Mouse (Mus musculus): ENCODE data around the gene 4930558K02Rik. TPM values are rescaled to one million over a fixed set of nuclear protein-coding genes. Genes with fewer than 3 reads are reported as not detected.

The 4930558K02Rik gene
- total RNA-seq (2021) = under 1 TPM in 1 of 2 experiments, not detected in 1; 0.37 TPM
- long read RNA-seq = 0 reads

DNA sequence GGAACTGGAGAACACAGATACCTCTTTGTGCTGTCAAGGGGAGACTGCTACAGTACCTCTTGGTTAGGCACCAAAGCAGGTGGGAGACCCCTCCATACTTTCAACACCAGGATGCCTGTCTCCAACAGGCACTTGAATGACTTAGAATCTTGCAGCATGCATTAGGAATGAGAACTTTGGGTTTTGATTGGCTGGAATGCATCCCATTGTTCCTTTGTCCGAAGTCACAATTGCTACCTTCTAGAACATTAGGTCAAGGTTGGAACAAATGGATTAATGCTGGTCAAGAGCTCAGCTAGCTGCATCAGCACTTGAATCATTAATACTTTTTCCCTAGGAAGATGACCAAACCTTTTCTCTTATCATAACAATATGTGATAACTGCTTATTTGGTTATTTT, at the start of gene 4930558K02Rik:
Gene 4930558K02Rik (minus strand): TSS at position 101 of the 400 bp plus-strand sequence.
- DNase-seq (ENCODE audit: low spot score in 2 of 2) = no peak

DNA sequence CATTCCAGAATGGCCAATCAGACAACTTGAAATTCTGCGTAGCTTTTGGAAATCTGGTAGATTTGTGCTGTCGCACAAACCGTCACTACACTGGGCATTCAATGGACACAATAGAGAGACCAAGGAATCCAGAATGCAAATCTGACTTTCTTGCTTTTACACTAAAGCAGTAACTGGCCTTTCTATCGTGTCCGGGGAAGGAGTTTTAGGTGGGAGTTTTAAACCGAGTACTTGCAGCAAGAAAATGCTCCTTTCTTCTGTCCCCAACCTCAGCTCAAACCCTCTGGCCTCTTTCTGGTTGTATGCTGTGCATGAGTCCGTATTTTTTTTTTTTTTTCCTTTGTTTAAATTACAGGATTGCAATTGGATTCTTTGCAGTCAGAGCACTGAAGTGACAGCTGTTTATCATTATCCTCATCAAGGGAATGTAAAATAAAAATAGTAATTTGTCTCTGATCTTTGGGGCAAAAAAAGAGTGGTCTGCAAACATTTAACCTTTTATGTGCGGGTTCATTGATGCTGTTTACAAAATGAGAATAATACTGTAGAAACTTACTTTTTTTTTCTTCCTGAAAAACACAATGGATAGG, 44.3 kb upstream of the 4930558K02Rik start:
- no peak for DNase-seq (ENCODE audit: low spot score in 2 of 2)

DNA sequence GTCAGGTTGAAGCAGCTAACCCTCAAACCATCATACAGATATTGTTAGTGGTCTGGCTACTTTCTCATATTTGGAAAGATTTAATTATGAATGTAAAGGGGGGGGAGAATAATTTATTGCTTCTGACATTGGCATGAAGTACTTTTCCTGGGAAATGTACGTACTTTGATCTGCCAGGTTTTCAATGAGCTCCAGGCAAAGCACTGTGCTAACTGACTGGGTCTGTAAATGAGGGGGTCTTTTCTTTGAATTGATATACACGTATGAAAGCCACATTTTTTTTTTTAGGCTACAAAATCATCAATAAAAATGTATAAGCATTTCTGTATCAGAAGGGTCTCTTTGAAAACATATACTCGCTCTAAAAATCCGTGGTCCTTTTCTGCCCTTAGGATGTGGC, 41.3 kb upstream of the 4930558K02Rik start:
- DNase-seq (ENCODE audit: low spot score in 2 of 2) = no peak

DNA sequence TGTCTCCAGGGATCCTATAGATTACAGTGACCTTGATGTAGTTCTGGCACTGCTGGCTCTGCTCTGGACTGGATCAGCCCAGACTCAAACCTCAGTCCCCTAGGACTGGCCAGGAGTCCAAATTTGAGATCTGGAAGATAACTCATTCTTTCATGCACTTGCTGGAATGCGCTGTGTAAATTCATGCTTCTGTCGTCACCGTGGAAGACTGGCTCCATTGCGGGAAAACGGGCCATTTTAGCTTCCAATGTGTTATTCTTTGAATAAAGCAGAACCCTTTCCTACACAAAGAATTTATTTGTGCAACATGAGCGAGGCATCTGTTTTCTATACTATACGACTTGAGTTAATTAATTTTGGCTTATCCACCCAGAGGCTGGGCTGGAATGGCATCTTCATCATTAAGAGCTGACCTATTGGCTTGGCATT, 40.9 kb upstream of the 4930558K02Rik start:
- DNase-seq (ENCODE audit: low spot score in 2 of 2) = no peak

DNA sequence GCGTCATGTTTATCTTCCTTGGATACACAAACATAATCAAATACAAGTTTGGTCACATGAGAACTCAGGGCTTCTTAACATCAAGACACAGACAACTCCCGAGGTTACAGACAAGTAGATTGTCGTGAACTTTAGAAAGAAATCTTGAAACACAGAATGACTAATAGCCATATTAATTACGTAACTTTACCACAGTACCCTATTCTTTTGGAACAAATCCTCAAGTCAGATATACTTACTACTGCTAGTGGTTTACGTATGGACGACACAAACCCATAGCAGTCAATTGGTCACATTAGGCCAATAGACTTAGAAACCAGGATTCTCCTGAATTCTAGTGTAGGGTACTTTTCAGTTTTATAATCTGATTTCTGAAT, 39.2 kb upstream of the 4930558K02Rik start:
- DNase-seq (ENCODE audit: low spot score in 2 of 2) = no peak

DNA sequence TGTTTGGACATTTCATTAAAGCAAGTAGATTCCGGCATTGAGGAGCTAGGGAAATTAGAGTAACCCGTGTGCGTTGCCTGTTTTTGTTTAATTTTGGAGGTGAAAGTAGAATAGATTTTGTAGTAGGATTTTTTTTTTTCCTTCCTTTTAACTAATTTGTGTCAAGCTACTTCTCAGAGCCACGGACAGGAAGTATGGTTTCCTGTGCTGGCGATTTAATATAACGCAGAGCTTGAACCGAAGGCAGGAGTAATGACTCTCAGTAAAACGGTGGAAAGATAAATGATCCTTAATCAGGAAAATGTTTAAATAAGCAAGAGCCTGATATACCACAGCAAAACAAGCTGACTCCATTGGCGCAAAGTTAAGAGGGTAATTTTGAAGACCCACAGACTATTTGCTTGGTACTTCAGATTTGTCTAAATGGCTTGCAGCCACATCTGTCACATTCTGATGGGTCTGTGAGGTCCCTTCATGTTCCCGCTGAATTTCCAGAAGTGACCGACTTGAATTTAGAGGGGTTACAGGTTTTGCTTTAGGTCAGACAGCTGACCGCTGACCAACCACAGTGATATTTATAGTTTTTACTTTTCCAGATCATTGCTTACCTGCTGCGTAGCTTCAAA, 38.7 kb upstream of the 4930558K02Rik start:
- no peak for DNase-seq (ENCODE audit: low spot score in 2 of 2)

DNA sequence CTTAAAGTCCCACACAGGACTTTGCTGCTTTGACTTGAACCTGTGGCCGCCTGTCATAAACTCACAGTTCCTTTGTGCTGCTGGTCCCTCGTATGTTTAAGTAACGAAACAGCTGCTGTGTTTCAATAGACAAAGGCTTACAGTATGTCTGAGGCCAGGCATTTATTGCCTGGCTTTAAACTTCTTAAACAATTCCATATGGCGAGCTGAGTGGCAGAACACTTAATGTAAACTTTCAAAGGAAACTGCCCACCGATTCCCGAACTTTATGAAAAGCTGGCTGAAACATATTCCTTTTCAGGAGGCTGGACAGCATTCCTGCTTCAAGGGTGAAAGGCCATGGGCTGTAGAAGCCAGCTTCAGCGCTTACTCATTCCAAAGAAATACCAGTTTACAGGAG, 37.5 kb upstream of the 4930558K02Rik start:
- DNase-seq (ENCODE audit: low spot score in 2 of 2) = no peak

DNA sequence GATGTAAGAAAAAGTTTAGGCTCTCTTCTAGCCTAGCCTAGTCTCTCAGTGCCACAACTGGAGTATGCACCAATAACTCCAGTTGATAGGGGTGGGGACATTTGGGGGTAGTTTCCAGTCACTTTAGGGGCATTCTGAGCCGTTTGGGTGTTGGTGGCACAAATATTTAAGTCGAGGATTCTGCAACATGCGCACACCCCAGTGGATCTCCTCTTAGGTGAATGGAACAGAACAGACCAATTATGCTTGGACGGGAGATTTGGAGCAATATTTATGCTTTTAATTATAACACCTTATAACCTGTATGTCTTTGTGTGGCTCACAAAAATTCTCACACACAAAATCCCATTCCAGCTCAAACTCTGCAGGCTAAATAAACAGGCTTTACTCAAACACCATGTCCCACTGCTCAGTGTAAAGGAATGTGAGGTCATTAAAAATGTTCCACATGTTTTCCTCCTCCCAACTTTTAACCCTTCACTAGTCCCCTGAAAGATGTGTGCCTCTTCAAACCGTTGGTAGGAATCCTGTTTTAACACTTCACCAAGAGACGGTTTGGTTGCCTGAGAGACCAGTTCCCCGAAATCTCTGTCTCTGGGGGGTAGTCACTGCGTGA, 35.9 kb upstream of the 4930558K02Rik start:
- DNase-seq (ENCODE audit: low spot score in 2 of 2) = no peak

DNA sequence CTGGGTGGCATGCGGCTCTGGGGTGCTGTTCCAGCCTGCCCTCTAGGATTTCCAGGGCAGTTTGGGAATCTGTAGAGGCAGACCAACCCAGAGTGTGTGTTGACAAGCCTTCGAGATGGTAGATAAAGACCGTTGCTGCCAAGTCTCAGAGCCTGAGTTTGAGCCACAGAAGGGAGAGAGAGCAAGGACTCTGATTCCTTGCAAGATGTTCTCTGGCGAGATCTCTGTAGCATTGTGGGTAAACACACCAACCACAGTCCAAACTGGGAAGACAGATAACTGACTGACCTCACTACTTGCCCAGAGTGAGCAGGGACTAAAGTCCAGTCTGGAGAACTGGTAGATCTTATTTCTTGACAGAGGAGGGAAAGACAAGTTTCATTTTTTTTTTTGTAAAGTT, 34.1 kb upstream of the 4930558K02Rik start:
- no peak for DNase-seq (ENCODE audit: low spot score in 2 of 2)

DNA sequence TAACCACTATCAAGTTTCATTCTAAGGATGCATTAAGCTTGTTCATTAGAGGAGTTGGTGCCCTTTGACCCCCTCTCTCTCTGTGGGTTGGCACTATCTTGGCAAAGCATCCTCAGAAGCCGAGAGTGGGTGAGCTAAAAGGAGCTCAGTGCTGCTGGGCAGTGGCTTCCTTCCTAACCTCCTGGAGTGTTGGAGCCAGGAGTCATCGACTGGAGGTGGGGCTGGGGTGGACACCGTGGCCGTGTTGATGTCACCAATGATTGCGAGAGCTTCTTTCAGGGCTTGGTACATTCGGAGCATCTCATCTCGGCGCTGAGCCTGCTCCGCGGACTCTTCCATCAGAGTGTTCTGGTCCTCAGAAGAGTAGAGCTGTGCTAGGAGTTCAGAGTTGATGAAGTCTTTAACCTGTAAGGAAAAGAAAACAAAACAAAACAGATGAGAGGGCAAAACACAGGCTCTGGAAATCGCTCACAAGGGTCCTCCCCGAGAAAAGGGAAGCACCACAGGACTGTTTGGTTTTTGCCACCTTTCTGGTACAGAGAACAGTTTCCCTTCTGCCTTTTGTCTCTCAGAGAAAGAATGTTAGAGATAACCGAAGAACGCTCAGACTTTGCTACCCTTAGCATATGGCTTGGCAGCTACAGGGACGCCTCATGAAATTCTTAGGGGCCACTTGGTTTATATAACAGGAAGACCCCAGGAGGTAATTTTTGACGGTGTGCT, 32.2 kb upstream of the 4930558K02Rik start:
- DNase-seq (ENCODE audit: low spot score in 2 of 2) = no peak

DNA sequence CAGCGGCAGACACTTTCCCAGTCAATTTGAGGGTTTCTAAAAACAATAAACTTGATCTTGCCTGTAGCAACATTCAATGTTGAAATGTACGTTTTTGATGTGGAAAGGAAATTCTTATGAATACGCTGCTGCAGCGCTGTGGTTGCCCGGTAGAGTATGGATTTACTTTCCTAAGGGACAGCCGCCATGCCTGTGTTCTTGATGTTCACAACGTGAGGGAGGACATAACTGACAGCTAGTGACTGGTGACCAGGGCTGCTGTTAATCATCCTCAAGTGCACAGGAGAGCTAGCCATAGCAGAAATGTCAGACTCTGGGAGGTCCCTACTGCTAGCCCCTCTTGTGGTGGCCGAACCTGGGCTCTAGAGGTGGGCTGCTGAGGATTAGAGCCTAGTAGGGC, 29.6 kb upstream of the 4930558K02Rik start:
- DNase-seq (ENCODE audit: low spot score in 2 of 2) = no peak

DNA sequence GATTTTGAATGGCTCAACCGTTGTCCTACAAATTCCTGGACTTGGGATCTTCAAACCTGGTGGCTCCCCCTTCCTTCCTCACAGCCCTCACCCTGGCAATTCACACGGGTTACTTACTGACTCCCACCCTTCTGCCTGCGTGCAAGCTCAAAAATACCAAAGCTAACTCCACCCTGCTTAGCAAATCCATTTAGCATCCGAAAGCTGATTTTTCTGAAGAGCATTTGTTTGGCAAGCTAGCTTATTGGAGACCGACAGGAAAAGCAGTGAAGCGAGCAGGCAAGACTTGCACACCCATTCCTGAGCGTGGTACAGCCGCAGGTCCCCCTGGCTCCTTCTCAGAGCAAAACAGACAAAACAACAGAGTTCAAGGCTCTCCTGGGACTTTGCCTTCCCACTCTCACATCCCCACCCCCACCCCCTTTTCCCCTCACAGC, 29.2 kb upstream of the 4930558K02Rik start:
- no peak for DNase-seq (ENCODE audit: low spot score in 2 of 2)

DNA sequence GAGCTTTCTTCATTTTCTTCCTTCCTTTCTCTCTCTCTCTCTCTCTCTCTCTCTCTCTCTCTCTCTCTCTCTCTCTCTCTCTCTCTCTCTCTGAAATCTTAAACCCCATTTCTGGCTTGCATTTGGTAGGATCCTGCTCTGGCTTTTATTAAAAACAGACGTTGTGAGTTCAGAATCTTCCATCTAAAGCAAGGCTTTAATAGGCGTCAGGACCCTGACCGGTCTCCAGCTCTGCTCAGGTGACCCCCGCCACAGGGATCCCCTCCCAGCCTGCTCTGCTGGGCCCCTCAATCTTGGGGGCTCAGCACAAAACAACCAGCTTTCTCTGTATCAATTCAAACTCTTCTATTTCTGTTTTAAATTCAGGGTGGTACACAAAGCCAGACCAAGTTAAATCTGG, 28.8 kb upstream of the 4930558K02Rik start:
- no peak for DNase-seq (ENCODE audit: low spot score in 2 of 2)

DNA sequence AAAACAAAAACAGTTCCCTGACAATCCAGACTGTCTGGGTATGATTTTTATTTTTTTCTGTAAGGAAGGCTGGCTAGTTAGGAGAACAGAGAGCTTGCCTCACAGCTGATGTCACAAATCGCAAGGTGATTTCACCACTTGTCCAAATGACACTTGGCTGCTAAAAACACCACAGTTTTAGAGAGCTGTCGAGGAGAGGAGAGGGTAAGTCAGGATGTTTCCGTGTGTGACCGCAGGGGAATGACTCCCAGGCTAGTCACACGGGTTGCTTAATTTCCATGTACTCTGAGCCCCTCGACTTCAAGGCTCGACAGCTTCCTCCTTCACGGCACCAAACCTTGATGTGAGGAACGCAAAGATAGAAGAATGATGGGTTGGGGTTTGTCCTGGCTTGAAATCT, 26.7 kb upstream of the 4930558K02Rik start:
- DNase-seq (ENCODE audit: low spot score in 2 of 2) = no peak

DNA sequence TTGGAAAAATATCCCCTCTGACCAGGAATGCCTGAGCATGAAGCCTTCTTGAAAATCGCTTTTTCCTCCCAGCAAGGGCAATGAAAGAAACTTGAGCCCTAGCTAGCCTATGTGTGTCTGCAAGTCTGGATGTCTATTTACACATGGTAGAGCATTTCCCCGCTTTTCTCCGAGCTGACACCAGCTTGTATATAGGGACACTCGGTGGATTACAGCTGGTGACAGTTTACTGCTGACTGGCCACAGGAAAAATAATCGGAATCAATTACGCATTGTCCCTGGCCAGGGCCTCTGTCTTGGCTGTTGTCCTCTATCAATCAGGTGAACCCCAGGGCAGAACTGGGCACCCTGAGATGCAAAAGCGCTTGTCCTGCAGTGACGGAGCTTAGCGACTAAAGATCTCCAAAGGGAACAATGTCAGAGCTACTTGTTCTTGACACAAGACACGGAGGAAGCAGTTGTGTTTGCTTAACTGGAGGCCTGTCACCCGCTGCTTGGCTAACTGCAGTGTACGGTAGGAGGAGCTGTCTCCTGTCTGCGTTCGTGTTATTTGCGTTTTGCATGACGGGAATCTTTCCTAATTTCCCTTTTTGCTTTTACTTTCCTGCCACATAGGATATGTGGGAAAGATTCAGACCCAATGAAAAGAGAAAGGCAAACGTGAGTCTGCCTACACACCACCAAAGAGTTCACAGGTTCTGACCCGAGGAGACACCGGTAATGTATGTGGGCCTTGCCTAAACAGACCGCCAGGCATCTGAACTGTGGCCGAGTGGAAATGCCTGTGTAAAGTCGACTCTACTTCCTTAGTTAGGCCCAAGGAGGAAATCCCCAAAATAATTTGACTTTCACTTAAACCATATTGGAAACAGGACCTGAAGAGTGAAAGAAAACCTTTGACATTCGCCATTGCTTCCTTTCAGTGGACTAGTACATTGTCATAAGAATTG, 25.7 kb upstream of the 4930558K02Rik start:
- DNase-seq (ENCODE audit: low spot score in 2 of 2) = no peak

DNA sequence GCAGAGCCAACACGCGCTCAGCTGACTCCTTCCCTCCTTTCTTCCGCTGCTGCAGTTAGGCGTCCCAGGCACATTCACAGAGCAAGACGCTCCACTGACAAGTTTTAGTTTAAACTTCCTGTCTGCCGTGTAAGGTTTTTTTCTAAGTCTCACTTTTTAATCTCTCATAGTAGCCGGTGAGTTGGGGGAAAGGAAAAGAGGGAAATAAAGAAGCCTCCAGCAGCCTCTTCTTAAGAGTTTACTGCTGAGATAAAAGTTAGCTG, 25.0 kb upstream of the 4930558K02Rik start:
- DNase-seq (ENCODE audit: low spot score in 2 of 2) = no peak

DNA sequence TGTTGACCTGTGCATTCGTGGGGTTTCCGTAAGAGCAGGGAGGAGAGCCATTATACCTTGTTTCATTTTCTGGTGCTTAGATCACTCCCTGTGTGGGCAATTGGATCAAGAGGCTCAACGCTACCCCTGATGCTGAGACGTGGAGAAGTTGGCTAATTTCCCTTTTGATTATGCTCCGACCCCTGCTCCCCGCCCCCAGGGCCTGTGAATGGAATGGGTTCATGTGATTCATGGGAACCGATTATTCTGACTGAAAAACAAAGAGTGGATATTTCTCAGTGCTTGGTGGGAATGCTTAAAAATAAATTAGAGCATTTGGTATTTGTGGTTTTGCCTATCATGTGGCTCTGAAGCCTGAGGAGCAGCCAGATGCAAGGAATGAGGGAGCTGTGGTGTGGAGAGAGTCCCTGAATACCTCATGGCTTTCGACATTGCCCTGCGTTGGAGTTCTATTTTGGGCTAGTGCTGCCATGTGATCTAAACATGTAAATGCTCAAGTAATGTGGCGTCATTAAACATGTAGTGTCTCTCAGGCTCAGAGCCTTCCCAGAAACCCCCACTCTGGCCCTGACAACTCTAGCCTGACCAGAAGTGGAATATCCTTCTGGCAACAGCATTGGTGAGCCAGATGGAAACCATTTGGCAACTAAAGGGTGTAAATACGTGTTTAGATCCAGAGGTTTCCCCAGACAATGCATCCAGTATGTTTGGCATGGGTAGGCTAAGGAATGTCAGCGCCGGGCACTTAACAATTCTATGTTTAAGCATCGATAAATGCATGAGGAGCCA, 24.5 kb upstream of the 4930558K02Rik start:
- no peak for DNase-seq (ENCODE audit: low spot score in 2 of 2)

DNA sequence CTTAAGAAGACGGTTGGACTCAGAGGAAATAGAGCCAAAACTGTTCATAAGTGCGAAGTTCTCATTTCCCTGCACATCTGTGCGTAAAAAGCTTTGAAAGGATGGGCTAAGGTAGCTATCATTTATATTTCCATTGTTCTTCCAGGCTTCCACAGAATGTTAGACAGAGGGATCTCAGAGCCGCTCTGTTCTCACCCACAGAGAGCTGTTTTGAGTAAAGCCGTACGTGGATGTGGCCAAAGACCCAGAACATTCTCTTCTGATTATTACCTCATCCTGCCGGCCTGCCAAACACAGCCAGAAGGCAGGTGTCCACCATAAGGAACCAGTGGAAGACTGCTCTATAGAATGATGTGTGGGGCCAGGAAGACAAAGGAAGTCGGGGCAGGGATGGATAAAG, 21.9 kb upstream of the 4930558K02Rik start:
- no peak for DNase-seq (ENCODE audit: low spot score in 2 of 2)

DNA sequence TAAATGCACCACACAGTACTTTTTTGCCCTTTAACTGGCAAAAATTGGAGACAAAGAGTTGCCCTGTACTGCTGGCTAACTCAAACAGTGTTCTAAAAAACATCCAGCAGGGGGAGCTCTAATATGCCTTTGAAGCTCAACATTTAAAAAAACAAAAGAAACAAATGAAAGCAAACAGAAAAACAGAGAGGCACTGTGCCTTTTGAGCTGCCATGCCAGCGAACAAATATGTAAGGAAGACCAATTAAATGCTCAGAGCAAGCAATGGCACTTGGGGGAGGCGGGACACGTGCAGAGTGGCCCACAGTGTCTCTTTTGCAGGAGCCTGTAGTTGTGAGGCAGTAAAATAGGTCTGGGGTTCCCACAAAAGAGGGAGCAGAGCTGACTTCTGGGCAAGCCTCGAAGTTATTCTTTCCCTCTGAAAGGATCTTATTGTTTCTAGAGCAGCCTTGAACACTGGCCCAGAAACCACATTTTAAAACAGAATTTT, 20.5 kb upstream of the 4930558K02Rik start:
- peak; percentile 60 to 74 for DNase-seq (ENCODE audit: low spot score in 2 of 2)

DNA sequence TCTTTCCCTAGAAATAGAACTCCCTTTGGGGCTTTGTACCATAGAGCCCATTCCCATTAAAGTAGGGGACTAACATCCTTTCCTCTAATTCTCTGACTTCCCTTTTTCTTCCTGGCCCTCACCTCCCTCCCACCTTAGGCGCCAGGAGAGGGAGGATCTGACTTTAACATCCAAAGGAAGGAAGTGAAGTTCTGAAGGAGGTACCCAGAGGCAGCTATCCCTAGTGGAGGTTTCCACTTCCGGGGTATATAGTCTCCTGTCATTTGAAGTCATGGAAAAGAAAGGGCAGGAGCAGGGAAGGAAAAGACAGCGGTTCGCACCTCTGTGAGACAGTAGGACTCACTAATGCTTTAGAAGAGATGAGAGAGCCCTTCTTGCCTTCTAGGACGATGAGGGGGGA, 19.9 kb upstream of the 4930558K02Rik start:
- DNase-seq (ENCODE audit: low spot score in 2 of 2) = no peak

Data from layer of hippocampus, postnatal 10 days (tissue).